Mouse (Mus musculus) bone marrow, adult 2 months (tissue): ENCODE results near the gene Fam71b.

ENCODE experiments used
- CTCF ChIP-seq: fragments of 200-500 bp; IDR thresholded peaks from 2 replicates; pipeline ENCODE4 v1.5.1; 2011; ENCODE audit warnings: low read length, control low read depth; ENCODE audit not compliant: control insufficient read depth, insufficient read depth
- POLR2A ChIP-seq: fragments of 200-500 bp; IDR thresholded peaks from 2 replicates; pipeline ENCODE4 v1.6.1; 2011; ENCODE audit warnings: low read depth, mild to moderate bottlenecking, control low read depth, low read length, borderline replicate concordance; ENCODE audit not compliant: control insufficient read depth

GRCm38 (mm10) chr11:46406721-46407120 lies 10.4 kb downstream of the Fam71b start:
- TF ChIP-seq POLR2A (no peak), CTCF (no peak)
